Mouse (Mus musculus) kidney, adult 2 months (tissue): ENCODE results near the gene Moap1. TPM values are rescaled to one million over a fixed set of nuclear protein-coding genes. Genes with fewer than 3 reads are reported as not detected.

Experiments
- DNase-seq: peaks from one replicate; pipeline ENCODE4 v3.0.0; 2021
- H3K27ac ChIP-seq: fragments of 200-500 bp; 2 replicates; pipeline ENCODE4 v1.5.1; 2012; ENCODE audit warnings: low read depth, low read length, control low read depth, inconsistent platforms; ENCODE audit not compliant: insufficient read depth
- H3K27me3 ChIP-seq: fragments of 200-500 bp; replicated peaks from 2 replicates; pipeline ENCODE4 v1.6.1; 2012; ENCODE audit warnings: mild to moderate bottlenecking, moderate library complexity, low read length, inconsistent platforms; ENCODE audit not compliant: control insufficient read depth, insufficient read depth
- H3K36me3 ChIP-seq: fragments of 200-500 bp; 2 replicates; pipeline ENCODE4 v1.6.1; 2012; ENCODE audit warnings: mild to moderate bottlenecking, moderate library complexity, low read length, inconsistent platforms; ENCODE audit not compliant: control insufficient read depth, insufficient read depth
- H3K4me1 ChIP-seq: fragments of 200-500 bp; 2 replicates; pipeline ENCODE4 v1.6.1; 2011; ENCODE audit warnings: low read length; ENCODE audit not compliant: control insufficient read depth, insufficient read depth
- H3K4me3 ChIP-seq: fragments of 200-500 bp; 2 replicates; pipeline ENCODE4 v1.5.1; 2011; ENCODE audit warnings: mild to moderate bottlenecking, low read depth, low read length, control low read depth; ENCODE audit not compliant: insufficient read depth
- CTCF ChIP-seq: fragments of 200-500 bp; conservative IDR thresholded peaks from 2 replicates; pipeline ENCODE4 v1.5.1; 2011; ENCODE audit warnings: low read depth, mild to moderate bottlenecking, control low read depth, low read length, moderate library complexity, mixed read lengths; ENCODE audit not compliant: insufficient read depth, insufficient read length
- POLR2A ChIP-seq: fragments of 200-500 bp; IDR thresholded peaks from one replicate; pipeline ENCODE4 v1.6.1; 2011; ENCODE audit warnings: low read depth, low read length, control low read depth
- WGBS: fragments of 180-500 bp; shearing (Covaris S2); methylation state at CpG from one replicate; pipeline ENCODE4 v1.1.7; 2018; 5-methylcytosine and 5-hydroxymethylcytosine counted together
- polyA plus RNA-seq: library from polyadenylated mRNA; depleted of rRNA; stranded (reverse); fragments of >200 nt; gene quantifications from 2 replicates; pipeline ENCODE4 v1.2.3, GENCODE M21; 2012

Gene Moap1
- polyA plus RNA-seq, 1 experiment: 0.74 TPM

DNA sequence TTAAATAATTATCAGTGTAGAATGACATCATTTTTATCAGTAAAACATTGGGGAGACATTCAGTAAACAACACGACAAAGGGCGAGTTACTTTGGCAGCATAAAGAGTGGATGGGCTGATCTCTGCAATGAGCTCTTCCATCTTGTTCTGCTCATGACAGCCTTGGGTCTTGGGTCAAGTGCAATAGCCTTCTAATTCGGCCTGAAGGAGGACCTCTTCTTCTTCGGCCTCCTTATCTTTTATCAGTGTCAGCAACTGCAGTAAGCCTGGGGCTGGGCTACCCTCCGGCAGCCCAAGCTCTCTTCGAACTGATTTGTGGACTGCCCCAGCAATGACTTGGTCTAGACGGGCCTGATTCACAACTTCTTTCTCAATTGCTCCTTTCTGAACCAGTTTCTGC, 1.4 kb downstream of the Moap1 start:
- 83% methylated on average over 7 of the region's 7 CpGs for WGBS
- Histone ChIP-seq H3K27me3 (no peaks in the 10 kb centered on the region), H3K4me3 (no peak overlapping the region), H3K27ac (no peak overlapping the region), H3K4me1 (peaks cover 8% of the 10 kb centered on the region), H3K36me3 (no peaks in the 10 kb centered on the region)
- no peak for DNase-seq
- TF ChIP-seq CTCF (no peak), POLR2A (no peak)

DNA sequence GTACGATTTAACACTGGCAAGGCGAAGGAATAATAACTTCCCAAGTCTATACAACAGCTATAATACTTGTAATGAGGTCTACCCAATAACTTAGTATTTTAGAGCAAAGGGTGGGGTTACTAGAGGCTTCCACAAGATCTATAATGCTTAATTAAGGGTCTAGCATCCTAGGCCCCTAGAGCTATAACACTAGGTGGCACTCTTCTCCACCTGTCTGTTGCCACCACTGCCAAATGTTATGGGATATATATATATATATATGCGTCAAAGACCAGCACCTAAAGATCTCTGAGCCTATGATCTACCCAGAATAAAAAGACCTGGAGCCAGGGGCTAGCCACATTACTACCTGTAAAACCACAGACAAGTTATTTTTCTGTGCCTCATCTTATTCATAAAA, 3.2 kb downstream of the Moap1 start:
- Histone ChIP-seq H3K36me3 (no peaks in the 10 kb centered on the region), H3K27ac (no peak overlapping the region), H3K4me1 (peaks cover 8% of the 10 kb centered on the region), H3K4me3 (no peak overlapping the region), H3K27me3 (no peaks in the 10 kb centered on the region)
- TF ChIP-seq CTCF: peak; percentile 32; the same call in 1 of the 2 replicates
- TF ChIP-seq POLR2A: no peak
- 66% methylated on average over 3 of the region's 3 CpGs for WGBS
- no peak for DNase-seq

DNA sequence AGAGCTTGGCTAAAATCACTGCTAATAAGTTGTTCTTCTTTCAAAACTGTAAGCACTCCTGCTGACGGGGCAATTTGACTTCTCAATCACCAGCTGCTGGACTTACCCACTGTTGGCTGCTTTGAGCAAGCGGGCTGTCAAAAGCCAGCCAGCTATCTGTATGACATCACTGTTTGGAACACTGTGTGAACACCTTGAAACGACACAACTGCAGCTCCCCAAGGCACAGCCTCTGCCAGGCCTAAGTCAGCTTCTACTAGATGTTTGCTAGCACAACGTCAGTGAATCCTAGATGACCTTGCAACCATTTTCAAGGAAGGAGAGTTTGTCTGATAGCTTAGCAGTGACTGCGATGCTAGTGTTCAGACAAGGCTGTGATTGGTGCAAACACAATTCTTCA, 4.4 kb downstream of the Moap1 start:
- WGBS: 74% methylated on average over 5 of the region's 5 CpGs
- H3K27ac ChIP-seq: no peak overlapping the region
- DNase-seq: no peak
- H3K4me1 ChIP-seq: peaks cover 3% of the 10 kb centered on the region; the same call in 1 of the 2 replicates
- no peaks in the 10 kb centered on the region for H3K36me3 ChIP-seq
- TF ChIP-seq POLR2A (no peak), CTCF (no peak)
- H3K27me3 ChIP-seq: no peaks in the 10 kb centered on the region
- no peak overlapping the region for H3K4me3 ChIP-seq

DNA sequence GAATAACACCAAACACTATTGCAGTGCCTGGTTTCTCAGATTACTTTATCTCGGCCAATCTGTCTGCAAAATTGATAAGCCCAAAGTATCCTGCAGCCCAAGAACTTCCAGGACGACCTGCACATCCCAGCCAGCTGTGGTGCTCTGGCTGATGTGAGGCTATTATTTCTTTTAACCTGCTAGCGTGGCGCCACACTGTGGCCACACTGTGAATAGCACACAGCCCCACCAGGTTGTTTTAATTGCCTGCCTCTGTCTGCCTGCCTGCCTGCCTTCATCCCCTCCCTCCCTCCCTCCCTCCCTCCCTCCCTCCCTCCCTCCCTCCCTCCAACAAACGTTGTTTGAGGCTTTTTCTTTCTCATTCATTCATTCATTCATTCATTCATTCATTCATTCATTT, 10.1 kb downstream of the Moap1 start:
- Histone ChIP-seq H3K4me1 (peaks cover 10% of the 10 kb centered on the region), H3K27ac (no peak overlapping the region), H3K36me3 (no peaks in the 10 kb centered on the region), H3K27me3 (no peaks in the 10 kb centered on the region), H3K4me3 (no peak overlapping the region)
- 21% methylated on average over 4 of the region's 5 CpGs for WGBS
- TF ChIP-seq POLR2A: no peak
- TF ChIP-seq CTCF: peak; percentile 78
- peak; percentile 64 for DNase-seq

DNA sequence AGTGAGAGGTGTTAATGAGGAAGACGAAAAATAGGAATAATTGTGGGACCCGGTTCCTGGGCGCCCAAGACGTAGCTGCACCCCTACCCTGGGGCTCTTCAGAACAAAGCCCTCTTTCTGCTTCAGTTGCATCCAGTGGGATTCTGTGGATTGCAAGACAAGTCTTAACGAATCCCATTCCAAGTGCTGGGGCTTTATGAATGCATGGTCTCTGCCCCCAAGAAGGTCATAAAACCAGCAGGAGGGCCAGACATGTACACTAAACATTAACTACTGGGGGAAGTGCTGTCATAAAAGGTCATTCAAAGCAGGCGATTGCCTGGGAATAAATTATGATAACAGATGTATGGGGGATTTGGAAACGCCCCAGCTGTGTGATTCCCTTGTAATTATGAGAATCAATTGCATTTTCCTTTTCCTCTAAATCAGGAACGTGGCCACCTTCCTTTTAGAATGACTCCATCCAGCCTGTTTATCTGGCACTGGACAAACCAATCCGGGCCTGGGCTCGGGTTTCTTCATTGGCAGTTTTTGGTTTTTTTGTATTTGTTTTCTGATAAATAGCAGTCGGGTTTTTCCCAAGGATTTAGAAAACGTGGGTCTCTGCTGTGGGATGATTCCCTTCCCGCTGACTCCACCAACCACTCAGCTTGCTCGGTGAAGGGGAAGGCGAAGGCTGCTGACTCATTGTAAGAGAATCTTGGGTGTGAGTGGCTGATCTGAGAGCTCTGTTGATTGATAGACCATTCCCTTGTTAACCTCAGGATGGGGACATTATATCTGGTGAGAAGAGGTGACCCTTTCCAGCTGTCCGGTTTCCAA, 12.5 kb downstream of the Moap1 start:
- Histone ChIP-seq H3K36me3 (no peaks in the 10 kb centered on the region), H3K4me1 (peaks cover 10% of the 10 kb centered on the region), H3K27ac (peak overlapping the region; percentile 44; the same call in 1 of the 2 replicates), H3K27me3 (no peaks in the 10 kb centered on the region), H3K4me3 (0 out of 2 replicates have a peak overlapping the region, but pooled peaks have one; percentile 11)
- peak; percentile 48 for DNase-seq
- no peak for TF ChIP-seq CTCF
- no peak for TF ChIP-seq POLR2A
- 24% methylated on average over 16 of the region's 16 CpGs for WGBS

DNA sequence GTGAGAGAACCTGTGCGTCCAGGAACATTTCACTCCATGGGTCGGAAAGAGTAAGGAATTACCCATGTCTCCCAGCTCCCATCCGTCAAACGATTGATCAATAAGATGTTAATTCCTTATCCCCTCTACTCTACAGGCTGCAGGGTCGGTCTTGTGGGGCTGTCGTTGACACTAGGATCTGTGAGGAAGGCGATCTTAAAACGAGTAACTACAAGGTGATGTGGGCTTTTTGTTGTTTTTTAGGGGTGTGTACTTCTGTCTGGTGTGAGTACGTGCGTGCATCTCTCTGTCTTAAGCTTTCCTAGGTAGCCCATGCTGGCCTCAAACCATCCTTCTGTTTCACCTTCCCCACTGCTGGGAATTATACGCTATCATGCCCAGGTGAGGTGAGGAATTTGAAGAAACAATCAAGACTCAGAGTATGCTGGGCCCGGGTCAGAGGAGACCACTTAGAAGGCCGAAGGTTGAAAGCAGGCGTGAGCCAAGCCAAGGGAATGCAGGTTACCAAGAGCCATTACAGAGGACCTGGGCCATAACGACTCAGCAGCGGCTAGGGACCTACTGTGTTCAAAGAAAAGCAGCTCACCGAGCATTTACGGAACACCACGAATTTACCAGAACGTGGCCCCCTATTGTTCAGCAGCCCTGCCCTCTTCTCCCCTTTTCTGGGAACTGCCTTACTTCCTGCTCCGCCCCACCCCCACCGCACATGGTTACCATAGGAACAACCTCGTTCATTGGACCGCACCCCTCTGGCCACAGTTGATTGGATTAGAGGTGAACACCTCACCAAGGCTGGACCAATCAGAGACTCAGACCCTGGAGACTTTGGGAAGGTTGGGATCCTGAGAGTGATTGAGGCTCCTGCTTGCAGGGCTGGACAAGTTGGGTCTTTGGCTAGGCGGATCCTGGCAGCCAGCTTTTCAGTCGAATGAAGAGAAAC, 13.3 kb downstream of the Moap1 start:
- 43% methylated on average over 26 of the region's 26 CpGs for WGBS
- H3K4me1 ChIP-seq: peaks cover 10% of the 10 kb centered on the region
- no peaks in the 10 kb centered on the region for H3K27me3 ChIP-seq
- DNase-seq: peak; percentile 84
- H3K4me3 ChIP-seq: peak overlapping the region; percentile 11; the same call in 1 of the 2 replicates
- no peaks in the 10 kb centered on the region for H3K36me3 ChIP-seq
- TF ChIP-seq POLR2A (no peak), CTCF (no peak)
- H3K27ac ChIP-seq: peak overlapping the region; percentile 44; the same call in 1 of the 2 replicates

DNA sequence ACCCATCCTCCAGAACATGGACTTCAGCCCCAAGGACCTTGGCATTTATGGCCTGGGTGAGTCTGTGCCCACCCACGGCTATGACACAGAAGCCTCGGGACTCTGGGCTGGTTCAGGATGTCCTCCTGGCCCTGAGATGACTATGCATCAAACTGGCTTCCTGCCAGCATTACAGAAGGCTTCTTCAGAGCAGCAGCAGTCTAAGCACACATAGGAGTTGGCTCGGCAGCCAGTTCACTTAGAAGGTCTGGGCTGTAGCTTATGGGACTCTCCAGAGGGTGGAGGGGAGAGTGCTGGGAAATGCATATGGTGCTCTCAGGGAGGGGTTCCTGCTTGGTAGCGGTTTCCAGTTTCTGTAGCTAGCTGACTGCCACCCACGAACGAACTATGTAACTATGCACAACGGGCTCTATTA, 17.7 kb downstream of the Moap1 start:
- no peaks in the 10 kb centered on the region for H3K36me3 ChIP-seq
- DNase-seq: no peak
- no peaks in the 10 kb centered on the region for H3K27me3 ChIP-seq
- H3K27ac ChIP-seq: no peak overlapping the region
- no peak for TF ChIP-seq CTCF
- TF ChIP-seq POLR2A: no peak
- peaks cover 6% of the 10 kb centered on the region for H3K4me1 ChIP-seq
- WGBS: 64% methylated on average over 7 of the region's 7 CpGs
- H3K4me3 ChIP-seq: no peak overlapping the region
